Mouse (Mus musculus) kidney, embryonic 14.5 days (tissue): Measurements from ENCODE around the gene Gmppb. TPM values are rescaled to one million over a fixed set of nuclear protein-coding genes. Genes with fewer than 3 reads are reported as not detected.

Experiments
- ATAC-seq: fragments of 200-750 bp; cut with Nextera tagmentation; 2 replicates; pipeline ENCODE4 v1.8.0; 2017; ENCODE audit warnings: moderate number of reproducible peaks, mild to moderate bottlenecking, moderate TSS enrichment, moderate library complexity; ENCODE audit not compliant: low FRiP score, low TSS enrichment
- H3K27ac ChIP-seq: fragments of 300-500 bp; sonication (generic); 2 replicates; pipeline ENCODE4 v1.5.1; 2014; ENCODE audit warnings: low read depth, mild to moderate bottlenecking, low read length, moderate library complexity, mixed read lengths
- H3K27me3 ChIP-seq: fragments of 300-500 bp; sonication (generic); 2 replicates; pipeline ENCODE4 v1.6.1; 2014; ENCODE audit warnings: mild to moderate bottlenecking, low read length; ENCODE audit not compliant: control insufficient read depth, insufficient read depth
- H3K36me3 ChIP-seq: fragments of 300-500 bp; sonication (generic); 2 replicates; pipeline ENCODE4 v1.6.1; 2014; ENCODE audit warnings: low read length, mixed read lengths; ENCODE audit not compliant: control insufficient read depth, insufficient read depth
- H3K4me1 ChIP-seq: fragments of 300-500 bp; sonication (generic); 2 replicates; pipeline ENCODE4 v1.6.1; 2014; ENCODE audit warnings: low read length, mixed read lengths; ENCODE audit not compliant: control insufficient read depth, insufficient read depth
- H3K4me2 ChIP-seq: fragments of 300-500 bp; sonication (generic); replicated peaks from 2 replicates; pipeline ENCODE4 v1.6.1; 2014; ENCODE audit warnings: low read depth, mild to moderate bottlenecking, low read length
- H3K4me3 ChIP-seq: fragments of 300-500 bp; sonication (generic); 2 replicates; pipeline ENCODE4 v1.5.1; 2014; ENCODE audit warnings: mild to moderate bottlenecking, low read length
- H3K9ac ChIP-seq: fragments of 300-500 bp; sonication (generic); 2 replicates; pipeline ENCODE4 v1.6.1; 2014; ENCODE audit warnings: low read depth, mild to moderate bottlenecking, low read length, moderate library complexity
- H3K9me3 ChIP-seq: fragments of 300-500 bp; sonication (generic); 2 replicates; pipeline ENCODE4 v1.6.1; 2016; ENCODE audit warnings: low read length; ENCODE audit not compliant: control insufficient read depth
- WGBS: fragments of 180-500 bp; shearing (Covaris S2); extraction: QIAGEN DNeasy Blood & Tissue Kit; methylation state at CpG from one replicate; pipeline ENCODE4 v1.1.7; 2014; 5-methylcytosine and 5-hydroxymethylcytosine counted together
- microRNA-seq: library from miRNA; unstranded; fragments of <30 nt; microRNA quantifications from one replicate; pipeline ENCODE4, GENCODE M21; 2016
- polyA plus RNA-seq: library from polyadenylated mRNA; unstranded; fragments of >200 nt; fragmentation: Nextera tagmentation; extraction: Ambion mirVana; gene quantifications from 2 replicates; pipeline ENCODE4 v1.2.1, GENCODE M21; 2014

Gmppb gene
- polyA plus RNA-seq, 1 experiment from 2014 or later = 20.8 TPM

GRCm38 (mm10) chr9:108095518-108095917 is 46.5 kb downstream of the Gmppb start:
- H3K27me3 ChIP-seq = no peaks in the 10 kb centered on the region
- WGBS = 9% methylated on average over 3 of the region's 3 CpGs
- H3K27ac ChIP-seq = no peak overlapping the region
- H3K4me3 ChIP-seq = peak overlapping the region; percentile 81
- H3K9ac ChIP-seq = peak overlapping the region; percentile 69; the same call in 1 of the 2 replicates
- H3K4me2 ChIP-seq = peak overlapping the region; percentile 96
- H3K4me1 ChIP-seq = peaks cover 16% of the 10 kb centered on the region; the same call in 1 of the 2 replicates
- no peak for ATAC-seq
- H3K9me3 ChIP-seq = no peaks in the 10 kb centered on the region
- peaks cover 25% of the 10 kb centered on the region for H3K36me3 ChIP-seq

- peaks cover 18% of the 10 kb centered on the region for H3K36me3 ChIP-seq
- no peaks in the 10 kb centered on the region for H3K27me3 ChIP-seq
- H3K4me1 ChIP-seq = peaks cover 16% of the 10 kb centered on the region; the same call in 1 of the 2 replicates
- H3K4me3 ChIP-seq = no peak overlapping the region; the same call in 1 of the 2 replicates
- WGBS = 52% methylated on average over 10 of the region's 10 CpGs
- 0 out of 2 replicates have a peak overlapping the region, but pooled peaks have one; percentile 69 for H3K9ac ChIP-seq
- H3K9me3 ChIP-seq = no peaks in the 10 kb centered on the region
- no peak for ATAC-seq
- H3K27ac ChIP-seq = no peak overlapping the region
- no peak overlapping the region for H3K4me2 ChIP-seq
Observed at GRCm38 (mm10) chr9:108095949-108096712, 47.1 kb downstream of the Gmppb start.

GRCm38 (mm10) chr9:108099619-108100018 is 50.6 kb downstream of the Gmppb start:
- Histone ChIP-seq H3K9ac (no peak overlapping the region), H3K4me3 (no peak overlapping the region), H3K27me3 (no peaks in the 10 kb centered on the region), H3K36me3 (no peaks in the 10 kb centered on the region), H3K9me3 (no peaks in the 10 kb centered on the region), H3K27ac (no peak overlapping the region), H3K4me2 (no peak overlapping the region), H3K4me1 (peaks cover 12% of the 10 kb centered on the region)
- WGBS = 87% methylated on average over 8 of the region's 8 CpGs
- ATAC-seq = no peak

Small RNAs within 50 kb of the gene (microRNA-seq; reads per million reads assigned to microRNA genes)
- not detected for gene Mir7088

Other genes starting within 250 kb of the Gmppb start
- 55.9 and 75.1 TPM in 2 replicates for gene Rbm6, start 176.0 kb upstream of the Gmppb start, polyA plus RNA-seq
- gene Mon1a, start 161.1 kb upstream of the Gmppb start, polyA plus RNA-seq = 9.9 and 11.5 TPM in 2 replicates
- 0.39 and 0.80 TPM in 2 replicates for gene Mst1r, start 142.4 kb upstream of the Gmppb start, polyA plus RNA-seq
- not detected in 2 replicates for gene Actl11, start 120.8 kb upstream of the Gmppb start, polyA plus RNA-seq
- gene Camkv, start 113.6 kb upstream of the Gmppb start, polyA plus RNA-seq = 0.77 and 0.79 TPM in 2 replicates
- 23.7 and 24.5 TPM in 2 replicates for gene Traip, start 99.1 kb upstream of the Gmppb start, polyA plus RNA-seq
- gene Uba7, start 73.7 kb upstream of the Gmppb start, polyA plus RNA-seq = 25.7 and 28.0 TPM in 2 replicates
- gene Gm20661, start 66.2 kb upstream of the Gmppb start, polyA plus RNA-seq = 4.8 and 5.5 TPM in 2 replicates
- 64.1 and 69.0 TPM in 2 replicates for gene Inka1, start 63.4 kb upstream of the Gmppb start, polyA plus RNA-seq
- 8.8 and 9.6 TPM in 2 replicates for gene Cdhr4, start 56.7 kb upstream of the Gmppb start, polyA plus RNA-seq
- 0.61 and 0.63 TPM in 2 replicates for gene Gm20662, start 52.9 kb upstream of the Gmppb start, polyA plus RNA-seq
- gene Ip6k1, start 46.7 kb upstream of the Gmppb start, polyA plus RNA-seq = 21.2 and 28.4 TPM in 2 replicates
- gene Amigo3, start 3.9 kb downstream of the Gmppb start, polyA plus RNA-seq = 1.6 and 2.1 TPM in 2 replicates
- gene Mst1, start 31.2 kb downstream of the Gmppb start, polyA plus RNA-seq = not detected in 2 replicates
- 20.0 and 30.9 TPM in 2 replicates for gene Rnf123, start 34.1 kb downstream of the Gmppb start, polyA plus RNA-seq
- 55.2 and 57.8 TPM in 2 replicates for gene Apeh, start 45.4 kb downstream of the Gmppb start, polyA plus RNA-seq
- 0.76 and 0.77 TPM in 2 replicates for gene Bsn, start 141.1 kb downstream of the Gmppb start, polyA plus RNA-seq
- gene Dag1, start 214.7 kb downstream of the Gmppb start, polyA plus RNA-seq = 60.7 and 129 TPM in 2 replicates
- gene Nicn1, start 241.2 kb downstream of the Gmppb start, polyA plus RNA-seq = 40.2 and 42.4 TPM in 2 replicates
- gene Amt, start 247.6 kb downstream of the Gmppb start, polyA plus RNA-seq = 30.8 and 35.1 TPM in 2 replicates